Mouse (Mus musculus) heart, embryonic 12.5 days (tissue): ENCODE results near the gene Bglap2. TPM values are rescaled to one million over a fixed set of nuclear protein-coding genes. Genes with fewer than 3 reads are reported as not detected.

Experiments used
- ATAC-seq: fragments of 200-750 bp; cut with Nextera tagmentation; 2 replicates; pipeline ENCODE4 v1.8.0; 2017; ENCODE audit warnings: moderate TSS enrichment, moderate library complexity; ENCODE audit not compliant: insufficient number of reproducible peaks, low FRiP score
- H3K27ac ChIP-seq: fragments of 300-500 bp; sonication (generic); 2 replicates; pipeline ENCODE4 v1.5.1; 2016; ENCODE audit warnings: mild to moderate bottlenecking, moderate library complexity; ENCODE audit not compliant: poor library complexity, severe bottlenecking
- H3K27me3 ChIP-seq: fragments of 300-500 bp; sonication (generic); replicated peaks from 2 replicates; pipeline ENCODE4 v1.6.1; 2016; ENCODE audit warnings: mild to moderate bottlenecking, moderate library complexity
- H3K36me3 ChIP-seq: fragments of 300-500 bp; sonication (generic); 2 replicates; pipeline ENCODE4 v1.6.1; 2016; ENCODE audit warnings: mild to moderate bottlenecking, moderate library complexity
- H3K4me1 ChIP-seq: fragments of 300-500 bp; sonication (generic); replicated peaks from 2 replicates; pipeline ENCODE4 v1.6.1; 2016; ENCODE audit warnings: mild to moderate bottlenecking
- H3K4me2 ChIP-seq: fragments of 300-500 bp; sonication (generic); 2 replicates; pipeline ENCODE4 v1.6.1; 2016; ENCODE audit warnings: mild to moderate bottlenecking, moderate library complexity
- H3K4me3 ChIP-seq: fragments of 300-500 bp; sonication (generic); 2 replicates; pipeline ENCODE4 v1.5.1; 2016; ENCODE audit warnings: mild to moderate bottlenecking
- H3K9ac ChIP-seq: fragments of 300-500 bp; sonication (generic); 2 replicates; pipeline ENCODE4 v1.6.1; 2016; ENCODE audit warnings: mild to moderate bottlenecking, moderate library complexity
- H3K9me3 ChIP-seq: fragments of 300-500 bp; sonication (generic); replicated peaks from 2 replicates; pipeline ENCODE4 v1.6.1; 2016; ENCODE audit warnings: mild to moderate bottlenecking, moderate library complexity
- WGBS: fragments of 180-500 bp; shearing (Covaris S2); methylation state at CpG from one replicate; pipeline ENCODE4 v1.1.7; 2016; 5-methylcytosine and 5-hydroxymethylcytosine counted together
- polyA plus RNA-seq: library from polyadenylated mRNA; unstranded; fragments of >200 nt; fragmentation: Nextera tagmentation; extraction: Ambion mirVana; gene quantifications from 2 replicates; pipeline ENCODE4 v1.2.1, GENCODE M21; 2016

Gene Bglap2
- polyA plus RNA-seq, 1 experiment from 2014 or later = not detected

GRCm38 (mm10) chr3:88410645-88411031 is 32.1 kb upstream of the Bglap2 start:
- Histone ChIP-seq H3K36me3 (peaks cover 33% of the 10 kb centered on the region), H3K9ac (peak overlapping the region; percentile 82; the same call in 1 of the 2 replicates), H3K4me2 (peak overlapping the region; percentile 82), H3K27me3 (no peaks in the 10 kb centered on the region), H3K4me3 (peak overlapping the region; percentile 71), H3K9me3 (no peaks in the 10 kb centered on the region), H3K27ac (peak overlapping the region; percentile 96), H3K4me1 (peaks cover 33% of the 10 kb centered on the region)
- ATAC-seq = no peak
- 20% methylated on average over 7 of the region's 7 CpGs for WGBS

DNA sequence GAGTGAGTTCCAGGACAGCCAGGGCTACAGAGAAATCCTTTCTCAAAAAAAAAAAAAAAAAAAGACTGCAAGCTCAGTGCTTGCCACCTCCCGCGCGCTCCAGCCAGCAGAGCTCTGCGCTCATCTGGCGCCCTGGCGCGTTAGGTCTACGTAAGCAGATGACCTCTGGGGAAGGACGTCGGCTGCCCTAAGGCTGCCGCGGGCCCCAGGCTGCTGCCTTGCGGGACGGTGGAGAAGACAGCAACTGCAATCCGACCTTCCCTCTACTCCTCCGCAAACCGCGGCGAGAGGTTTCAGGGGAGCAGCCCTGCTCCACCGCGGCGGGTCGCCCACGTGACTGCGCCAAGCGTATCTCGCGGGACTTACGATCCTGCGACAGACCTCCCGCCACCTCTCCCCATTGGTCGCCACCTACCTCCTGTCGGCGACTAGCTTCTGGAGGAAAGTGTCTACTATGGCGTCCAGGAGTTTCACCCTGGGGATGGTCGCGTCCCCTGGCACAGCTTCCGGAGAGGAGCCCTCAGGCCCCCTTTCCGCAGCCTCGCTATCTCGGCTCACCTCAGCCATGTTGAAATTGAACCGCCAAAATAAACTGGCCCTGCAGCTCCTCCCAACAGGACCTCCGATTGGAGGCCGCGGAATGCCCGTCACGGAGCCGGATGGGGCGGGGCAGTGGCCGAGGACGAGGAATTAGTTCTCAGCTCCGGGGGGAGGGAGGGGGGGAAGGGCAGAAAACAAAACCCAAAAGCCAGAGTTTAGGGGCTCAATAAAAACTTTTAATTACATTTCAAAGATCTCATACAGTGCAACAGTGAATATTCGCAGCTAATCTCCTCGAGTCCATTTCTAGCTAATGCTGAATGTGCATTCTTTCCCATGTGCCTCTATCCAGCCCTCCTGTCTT is 31.5 kb upstream of the Bglap2 start, which contains the start of gene Pmf1:
Gene Pmf1 (minus strand): TSS at position 591 of the 904 bp plus-strand sequence.
- under 1% methylated on average over 54 of the region's 54 CpGs for WGBS
- Histone ChIP-seq H3K36me3 (peaks cover 27% of the 10 kb centered on the region), H3K27me3 (no peaks in the 10 kb centered on the region), H3K4me3 (peak within 1 kb of the TSS; percentile 71), H3K4me1 (peaks cover 31% of the 10 kb centered on the region), H3K9ac (peak within 1 kb of the TSS; percentile 82), H3K9me3 (no peaks in the 10 kb centered on the region), H3K4me2 (peak within 1 kb of the TSS; percentile 82), H3K27ac (peak within 1 kb of the TSS; percentile 96)
- peak; percentile 95 for ATAC-seq

DNA sequence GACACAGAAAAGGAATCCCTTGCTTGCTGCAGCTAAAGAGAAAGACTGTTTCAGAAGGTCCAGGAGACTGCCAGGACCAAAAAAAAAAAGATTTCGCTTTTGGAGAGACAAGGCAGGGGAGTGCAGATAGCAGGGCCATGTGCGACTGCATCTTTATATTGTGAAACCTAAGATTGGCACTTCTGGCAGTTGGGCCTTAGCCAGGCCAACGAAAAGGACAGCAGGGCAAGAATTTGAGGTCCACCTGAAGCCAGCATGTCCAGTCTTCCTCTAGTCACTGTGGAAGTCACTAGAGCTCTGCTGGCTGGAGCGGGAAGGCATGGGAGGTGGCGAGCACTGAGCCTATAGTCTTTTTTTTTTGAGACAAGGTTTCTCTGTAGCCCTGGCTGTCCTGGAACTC is 30.5 kb upstream of the Bglap2 start:
- 61% methylated on average over 5 of the region's 5 CpGs for WGBS
- Histone ChIP-seq H3K9me3 (no peaks in the 10 kb centered on the region), H3K27me3 (no peaks in the 10 kb centered on the region), H3K27ac (no peak overlapping the region), H3K4me1 (peaks cover 31% of the 10 kb centered on the region), H3K9ac (peak overlapping the region; percentile 82), H3K4me3 (peak overlapping the region; percentile 71), H3K36me3 (peaks cover 25% of the 10 kb centered on the region), H3K4me2 (peak overlapping the region; percentile 82)
- ATAC-seq = no peak

DNA sequence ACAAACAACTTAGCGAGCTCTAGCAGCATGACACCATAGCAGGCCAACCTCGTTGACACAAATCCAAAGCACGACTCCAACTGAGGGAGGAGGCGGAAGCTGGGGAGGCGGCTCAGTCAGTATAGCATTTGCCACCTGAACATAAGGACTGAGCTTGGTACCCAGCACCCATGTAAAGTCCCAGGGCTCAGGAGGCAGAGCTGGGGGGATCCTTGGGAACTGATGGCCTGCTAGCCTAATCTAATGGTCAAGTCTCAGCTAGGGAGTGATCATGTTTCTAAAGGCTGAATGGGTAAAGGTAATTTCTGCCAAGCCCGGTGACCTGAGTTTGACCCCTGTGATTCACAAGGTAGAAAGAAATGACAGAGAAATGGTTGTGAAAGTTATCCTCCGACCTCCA is 29.0 kb upstream of the Bglap2 start:
- Histone ChIP-seq H3K9me3 (no peaks in the 10 kb centered on the region), H3K27me3 (no peaks in the 10 kb centered on the region), H3K27ac (no peak overlapping the region), H3K4me2 (no peak overlapping the region), H3K4me1 (peaks cover 31% of the 10 kb centered on the region), H3K9ac (no peak overlapping the region), H3K36me3 (peaks cover 24% of the 10 kb centered on the region), H3K4me3 (no peak overlapping the region)
- 56% methylated on average over 7 of the region's 7 CpGs for WGBS
- no peak for ATAC-seq

DNA sequence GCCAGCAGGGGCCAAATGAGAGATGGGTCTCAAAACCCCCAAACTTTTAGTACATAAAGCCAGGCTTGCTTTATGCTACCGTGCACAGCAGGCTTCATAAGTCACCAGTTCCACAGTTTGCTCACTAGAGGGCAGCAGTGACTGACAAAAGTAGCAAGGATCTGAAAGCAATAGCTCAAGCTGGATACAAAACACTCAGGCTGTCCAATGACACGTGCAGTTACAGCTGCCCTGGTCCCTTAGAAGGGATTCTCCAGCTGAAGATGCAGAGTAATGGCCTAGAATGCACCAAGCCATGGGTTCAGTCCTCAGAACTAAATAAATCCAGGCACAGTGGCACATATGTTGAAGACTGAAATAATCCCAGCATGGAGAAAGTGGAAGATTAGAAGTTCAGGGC is 28.6 kb upstream of the Bglap2 start:
- no peaks in the 10 kb centered on the region for H3K9me3 ChIP-seq
- 1% methylated on average over 2 of the region's 2 CpGs for WGBS
- H3K9ac ChIP-seq = no peak overlapping the region; the same call in 1 of the 2 replicates
- ATAC-seq = no peak
- peaks cover 19% of the 10 kb centered on the region for H3K36me3 ChIP-seq
- no peak overlapping the region for H3K27ac ChIP-seq
- peaks cover 31% of the 10 kb centered on the region for H3K4me1 ChIP-seq
- no peak overlapping the region for H3K4me3 ChIP-seq
- H3K27me3 ChIP-seq = no peaks in the 10 kb centered on the region
- no peak overlapping the region for H3K4me2 ChIP-seq

DNA sequence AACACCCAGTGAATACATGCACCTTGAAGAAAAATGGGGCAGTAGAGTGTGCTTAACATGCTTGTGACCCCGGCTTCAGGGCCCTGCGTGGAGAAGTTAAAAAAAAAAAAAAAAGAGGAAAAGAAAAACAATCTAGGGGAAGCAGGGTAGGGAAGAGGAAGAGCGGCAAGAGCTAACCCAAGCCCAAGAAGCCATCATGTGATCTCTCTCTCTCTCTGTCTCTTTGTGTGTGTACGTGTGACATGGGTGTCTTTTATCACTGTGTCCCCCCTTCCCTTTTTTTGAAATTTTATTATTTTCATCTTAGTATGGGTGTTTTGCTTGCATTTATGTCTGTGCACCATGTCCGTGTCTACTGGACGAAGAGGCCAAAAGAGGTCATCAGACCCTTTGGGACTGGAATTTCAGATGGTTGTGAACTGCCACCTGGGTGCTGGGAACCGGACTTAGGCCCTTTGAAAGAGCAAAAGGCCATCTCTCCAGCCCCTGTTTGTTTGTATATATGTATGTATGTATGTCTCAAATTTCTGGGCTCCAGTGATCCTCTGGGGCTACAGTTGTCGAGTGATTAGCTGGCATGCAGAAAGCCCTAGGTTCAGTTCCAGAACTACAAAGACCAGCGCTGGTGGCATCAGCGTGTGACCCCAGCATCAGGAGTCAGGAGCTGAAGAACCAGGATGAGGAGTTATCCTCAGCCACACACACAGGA is 25.2 kb upstream of the Bglap2 start:
- Histone ChIP-seq H3K9ac (no peak overlapping the region), H3K36me3 (peaks cover 35% of the 10 kb centered on the region)

GRCm38 (mm10) chr3:88398666-88399065 is 20.2 kb upstream of the Bglap2 start:
- ATAC-seq = no peak
- Histone ChIP-seq H3K9me3 (no peaks in the 10 kb centered on the region), H3K4me3 (no peak overlapping the region), H3K27me3 (no peaks in the 10 kb centered on the region), H3K4me1 (no peaks in the 10 kb centered on the region), H3K9ac (no peak overlapping the region), H3K27ac (no peak overlapping the region), H3K36me3 (peaks cover 71% of the 10 kb centered on the region), H3K4me2 (no peak overlapping the region)
- WGBS = 84% methylated on average over 2 of the region's 2 CpGs

More for the DNA sequence above, 25.2 kb upstream of the Bglap2 start:
- no peak overlapping the region for H3K4me3 ChIP-seq
- ATAC-seq = no peak
- H3K27me3 ChIP-seq = no peaks in the 10 kb centered on the region
- no peak overlapping the region for H3K27ac ChIP-seq
- no peaks in the 10 kb centered on the region for H3K9me3 ChIP-seq
- H3K4me1 ChIP-seq = peaks cover 14% of the 10 kb centered on the region
- WGBS = 93% methylated on average over 10 of the region's 10 CpGs
- no peak overlapping the region for H3K4me2 ChIP-seq

DNA sequence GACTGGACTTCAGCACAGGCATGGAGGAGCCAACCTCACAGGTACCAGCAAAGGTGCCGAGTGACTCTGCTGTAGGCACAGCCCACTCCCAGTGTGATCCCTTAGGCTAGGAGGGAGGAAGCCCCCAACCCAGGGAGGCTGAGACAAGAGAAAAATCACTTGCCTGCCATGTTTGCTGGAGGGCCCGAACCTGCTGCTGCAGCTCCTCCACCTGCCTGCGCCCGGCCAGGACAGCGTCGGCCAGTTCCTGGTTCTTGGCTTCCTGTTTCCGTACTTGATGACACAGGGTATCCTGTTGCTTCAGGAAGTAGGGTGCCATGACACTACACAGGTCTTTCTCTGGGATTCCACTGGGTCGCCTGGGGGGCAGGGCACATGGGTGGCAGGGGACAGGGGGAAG is 17.2 kb upstream of the Bglap2 start:
- Histone ChIP-seq H3K27ac (no peak overlapping the region), H3K4me3 (no peak overlapping the region), H3K4me2 (no peak overlapping the region), H3K4me1 (no peaks in the 10 kb centered on the region), H3K36me3 (peaks cover 59% of the 10 kb centered on the region), H3K9ac (no peak overlapping the region), H3K9me3 (no peaks in the 10 kb centered on the region), H3K27me3 (no peaks in the 10 kb centered on the region)
- 76% methylated on average over 8 of the region's 8 CpGs for WGBS
- no peak for ATAC-seq

DNA sequence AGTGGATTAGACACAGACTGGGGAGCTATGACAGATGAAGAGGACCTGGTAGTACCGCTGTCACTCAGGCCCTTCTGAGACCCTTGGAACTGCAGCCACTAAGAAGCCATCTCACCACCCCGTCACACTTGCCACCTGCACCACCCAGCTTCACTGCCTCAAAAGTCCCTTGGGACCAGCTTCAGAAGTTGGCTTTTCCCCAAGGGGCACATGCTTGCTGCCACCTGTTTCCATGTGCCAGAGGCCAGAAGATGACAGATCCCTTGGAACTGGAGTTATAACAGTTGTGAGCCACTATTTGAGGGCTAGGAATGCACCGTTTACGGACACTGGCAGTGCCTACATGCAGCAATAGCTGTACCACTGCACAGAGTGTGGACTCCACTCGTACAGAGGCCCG is 16.8 kb upstream of the Bglap2 start:
- Histone ChIP-seq H3K27me3 (no peaks in the 10 kb centered on the region), H3K9ac (no peak overlapping the region), H3K27ac (no peak overlapping the region), H3K9me3 (no peaks in the 10 kb centered on the region), H3K36me3 (peaks cover 58% of the 10 kb centered on the region), H3K4me1 (no peaks in the 10 kb centered on the region), H3K4me2 (no peak overlapping the region), H3K4me3 (no peak overlapping the region)
- WGBS = 93% methylated on average over 6 of the region's 6 CpGs
- no peak for ATAC-seq

DNA sequence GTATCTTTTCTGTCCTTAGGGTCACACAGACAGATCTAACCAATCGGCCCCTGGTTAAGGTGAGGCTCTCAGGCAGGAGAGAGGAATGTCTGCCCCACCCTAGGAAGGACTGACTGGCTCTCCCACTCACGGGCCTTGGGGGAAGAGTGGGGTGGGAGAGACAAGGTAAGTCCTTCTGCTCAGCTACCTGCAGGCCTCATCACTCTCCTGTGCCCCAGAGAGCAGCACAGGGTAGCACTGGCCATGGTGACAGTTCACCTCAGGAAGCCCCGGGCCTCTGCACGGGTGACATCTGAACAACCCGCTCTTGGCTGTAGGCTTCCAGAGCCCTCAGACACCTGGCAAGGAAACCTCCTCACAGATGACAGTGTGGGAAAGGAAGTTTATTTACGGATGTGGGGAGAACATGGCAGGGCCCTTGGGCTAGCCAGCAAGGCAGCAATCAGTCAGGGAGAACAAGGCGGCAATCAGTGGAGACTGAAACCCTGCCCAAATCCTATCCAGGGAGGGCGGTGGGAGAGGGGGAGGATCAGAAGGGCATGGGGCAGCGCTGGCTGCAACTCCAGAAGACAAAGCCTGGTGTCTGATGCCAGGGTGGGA is 15.4 kb upstream of the Bglap2 start:
- H3K4me2 ChIP-seq = no peak overlapping the region
- peaks cover 51% of the 10 kb centered on the region for H3K36me3 ChIP-seq
- H3K27ac ChIP-seq = no peak overlapping the region
- no peak for ATAC-seq
- H3K4me3 ChIP-seq = no peak overlapping the region
- no peak overlapping the region for H3K9ac ChIP-seq
- H3K27me3 ChIP-seq = no peaks in the 10 kb centered on the region
- WGBS = 89% methylated on average over 9 of the region's 9 CpGs
- H3K4me1 ChIP-seq = no peaks in the 10 kb centered on the region
- H3K9me3 ChIP-seq = no peaks in the 10 kb centered on the region

GRCm38 (mm10) chr3:88384364-88384763 is 5.9 kb upstream of the Bglap2 start, which contains the start of gene Bglap:
TSS of gene Bglap (minus strand) at chr3:88384464.
- Histone ChIP-seq H3K9me3 (no peaks in the 10 kb centered on the region), H3K9ac (no peak within 1 kb of the TSS), H3K27me3 (no peaks in the 10 kb centered on the region), H3K36me3 (no peaks in the 10 kb centered on the region), H3K4me3 (no peak within 1 kb of the TSS), H3K27ac (no peak within 1 kb of the TSS), H3K4me2 (no peak within 1 kb of the TSS), H3K4me1 (no peaks in the 10 kb centered on the region; the same call in 1 of the 2 replicates)
- no peak for ATAC-seq
- 70% methylated on average over 5 of the region's 5 CpGs for WGBS
